Mouse (Mus musculus): ENCODE results near the gene Dnajb4.
"Not testable (repeated sequence)": the region's sequence is repeated elsewhere in the genome, so short reads cannot be mapped to it uniquely, and the experiment has no call there.

The Dnajb4 gene

GRCm38 (mm10) chr3:152208096-152208885, 1.8 kb downstream of the Dnajb4 start:
- DNase-seq (ENCODE audit: low spot score), result no peak

DNA sequence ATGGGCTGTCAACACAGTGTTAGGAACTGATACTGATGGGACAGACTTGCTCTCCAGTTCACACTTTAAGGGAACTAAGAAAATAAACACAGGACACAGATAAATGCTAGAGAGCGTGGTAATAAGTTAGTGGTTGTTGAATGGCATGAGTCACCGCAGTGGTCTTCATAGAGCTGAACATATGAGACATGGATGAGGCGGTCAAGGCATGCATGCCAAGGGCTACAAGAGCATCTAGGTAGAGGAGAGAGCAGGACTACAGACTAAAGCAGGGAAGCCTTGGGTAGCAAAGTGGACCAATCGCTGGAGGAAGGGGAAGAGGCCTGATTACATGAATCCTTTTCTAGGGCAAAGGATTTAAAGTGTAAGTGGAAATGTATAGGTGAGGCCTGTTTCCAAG, 2.9 kb downstream of the Dnajb4 start:
- no peak for DNase-seq (ENCODE audit: low spot score)

- DNase-seq (ENCODE audit: low spot score), result no peak
Measured at GRCm38 (mm10) chr3:152204577-152204976, 5.5 kb downstream of the Dnajb4 start.

- DNase-seq (ENCODE audit: low spot score), result no peak
Measured at GRCm38 (mm10) chr3:152203996-152204395, 6.1 kb downstream of the Dnajb4 start.

DNA sequence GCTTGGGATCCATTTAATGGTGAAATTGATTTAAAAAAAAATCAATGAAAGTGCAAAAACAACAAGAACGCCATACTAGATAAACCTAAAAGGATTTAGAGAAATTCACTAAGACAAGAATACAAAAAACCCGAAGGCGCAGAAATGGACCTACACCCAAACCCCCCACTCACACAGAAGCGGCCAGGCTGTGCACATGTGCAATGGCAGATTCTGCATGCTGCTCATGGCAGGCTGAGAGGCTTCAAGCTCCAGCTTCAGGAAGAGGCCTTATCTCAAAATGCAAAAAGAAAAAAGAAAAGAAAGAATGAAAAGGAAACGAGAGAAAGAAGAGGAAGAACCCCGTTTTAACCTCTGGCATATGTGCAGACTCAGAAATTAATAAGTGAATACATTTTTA, 6.7 kb downstream of the Dnajb4 start:
- DNase-seq (ENCODE audit: low spot score), result no peak

DNA sequence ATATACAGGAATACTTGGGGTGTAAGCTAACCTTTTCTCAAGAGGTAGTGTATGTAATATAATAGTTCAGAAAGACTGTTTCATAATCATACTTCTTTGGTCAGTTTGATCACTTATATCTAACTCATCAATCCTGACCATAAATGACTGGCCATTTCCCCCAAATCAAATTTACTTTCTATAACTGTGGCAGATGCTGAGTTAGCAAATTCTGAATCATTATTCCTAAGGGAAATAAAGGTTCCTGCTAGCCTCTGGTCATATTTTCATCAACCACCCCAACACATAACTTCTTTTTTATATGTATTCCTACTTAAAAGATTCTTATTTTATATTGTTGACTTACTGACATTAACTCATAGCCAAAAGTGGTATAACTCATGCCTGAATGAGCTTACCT, 7.2 kb downstream of the Dnajb4 start:
- DNase-seq (ENCODE audit: low spot score), result no peak

- DNase-seq (ENCODE audit: low spot score), result no peak
Measured at GRCm38 (mm10) chr3:152201651-152202050, 8.5 kb downstream of the Dnajb4 start.

- no peak for DNase-seq (ENCODE audit: low spot score)
Measured at GRCm38 (mm10) chr3:152201181-152201580, 8.9 kb downstream of the Dnajb4 start.

DNA sequence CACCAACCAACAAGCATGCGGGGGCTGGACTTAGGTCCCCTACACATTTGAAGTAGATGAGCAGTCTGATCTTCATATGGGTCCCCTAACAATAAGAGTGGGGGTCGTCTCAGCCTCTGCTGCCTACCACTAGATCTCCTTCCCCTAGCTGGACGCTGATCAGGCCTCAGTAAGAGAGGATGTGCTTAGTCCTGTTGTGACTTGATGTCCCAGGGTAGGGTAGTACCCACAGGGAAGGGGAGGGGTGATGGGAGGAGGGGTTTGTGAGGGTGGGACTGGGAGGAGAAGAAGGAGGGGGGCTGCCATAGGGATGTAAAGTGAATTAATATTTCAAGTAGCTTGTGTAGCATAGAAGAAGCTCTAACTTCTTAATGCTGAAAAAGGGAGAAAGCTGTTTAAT, 11.0 kb downstream of the Dnajb4 start:
- no peak for DNase-seq (ENCODE audit: low spot score)

GRCm38 (mm10) chr3:152197246-152197645, 12.9 kb downstream of the Dnajb4 start:
- not testable (repeated sequence) for DNase-seq (ENCODE audit: low spot score)

GRCm38 (mm10) chr3:152193635-152194097, 16.4 kb downstream of the Dnajb4 start:
- peak; percentile 67 for DNase-seq (ENCODE audit: low spot score)

- no peak for DNase-seq (ENCODE audit: low spot score)
Measured at GRCm38 (mm10) chr3:152193177-152193576, 16.9 kb downstream of the Dnajb4 start.

DNA sequence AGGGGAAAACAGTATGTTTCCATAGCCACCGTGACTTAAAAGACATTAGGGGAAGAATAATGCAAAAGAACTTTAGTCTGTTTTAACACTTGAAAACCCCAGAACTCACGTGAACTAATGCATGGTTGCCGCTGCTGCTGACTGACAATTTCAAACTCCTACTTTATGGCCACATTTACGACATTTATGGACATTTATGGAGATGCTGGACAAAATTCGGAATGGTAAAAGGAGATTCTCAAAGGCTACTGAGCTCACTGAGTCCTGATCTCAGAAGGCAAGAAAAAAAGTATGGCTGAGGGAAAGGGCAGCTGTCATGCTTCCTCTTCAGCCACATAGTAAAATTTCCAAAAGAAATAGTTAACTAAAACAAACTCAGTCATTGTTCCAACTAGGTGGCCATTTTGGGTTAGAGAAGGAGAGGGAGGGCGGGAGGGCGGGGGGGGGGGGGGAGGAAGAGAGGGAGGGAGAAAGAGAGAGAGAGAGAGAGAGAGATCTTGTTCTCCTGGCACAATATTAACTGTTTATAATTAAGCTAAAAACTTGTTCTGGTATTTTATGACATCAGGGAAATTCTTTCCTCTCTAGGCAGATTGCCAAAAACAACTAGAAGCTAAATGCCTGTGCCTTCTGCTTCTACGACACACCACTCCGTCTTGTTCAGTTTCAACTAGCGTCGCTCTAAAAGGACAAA, 17.7 kb downstream of the Dnajb4 start:
- no peak for DNase-seq (ENCODE audit: low spot score)

DNA sequence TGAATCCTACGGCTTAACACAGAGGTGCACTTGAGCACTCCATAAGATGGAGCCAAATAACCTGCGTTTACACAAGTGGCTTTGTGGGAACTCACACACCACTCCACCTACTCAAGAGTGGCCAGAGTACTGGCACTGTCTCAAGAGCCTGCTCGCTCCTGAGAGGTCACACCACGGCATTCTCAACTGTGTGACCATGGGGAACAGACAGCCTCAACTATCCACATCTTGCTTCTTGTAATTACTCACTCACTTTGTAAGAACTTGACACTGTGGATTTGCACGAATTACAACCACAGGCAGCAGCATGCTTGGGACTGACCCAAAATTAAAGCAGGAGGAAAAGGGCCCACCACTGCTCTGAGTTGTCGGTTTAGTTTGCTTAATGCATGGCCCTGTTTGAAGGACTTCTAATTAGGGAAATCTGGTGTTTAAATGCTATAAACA, 18.3 kb downstream of the Dnajb4 start:
- no peak for DNase-seq (ENCODE audit: low spot score)

DNA sequence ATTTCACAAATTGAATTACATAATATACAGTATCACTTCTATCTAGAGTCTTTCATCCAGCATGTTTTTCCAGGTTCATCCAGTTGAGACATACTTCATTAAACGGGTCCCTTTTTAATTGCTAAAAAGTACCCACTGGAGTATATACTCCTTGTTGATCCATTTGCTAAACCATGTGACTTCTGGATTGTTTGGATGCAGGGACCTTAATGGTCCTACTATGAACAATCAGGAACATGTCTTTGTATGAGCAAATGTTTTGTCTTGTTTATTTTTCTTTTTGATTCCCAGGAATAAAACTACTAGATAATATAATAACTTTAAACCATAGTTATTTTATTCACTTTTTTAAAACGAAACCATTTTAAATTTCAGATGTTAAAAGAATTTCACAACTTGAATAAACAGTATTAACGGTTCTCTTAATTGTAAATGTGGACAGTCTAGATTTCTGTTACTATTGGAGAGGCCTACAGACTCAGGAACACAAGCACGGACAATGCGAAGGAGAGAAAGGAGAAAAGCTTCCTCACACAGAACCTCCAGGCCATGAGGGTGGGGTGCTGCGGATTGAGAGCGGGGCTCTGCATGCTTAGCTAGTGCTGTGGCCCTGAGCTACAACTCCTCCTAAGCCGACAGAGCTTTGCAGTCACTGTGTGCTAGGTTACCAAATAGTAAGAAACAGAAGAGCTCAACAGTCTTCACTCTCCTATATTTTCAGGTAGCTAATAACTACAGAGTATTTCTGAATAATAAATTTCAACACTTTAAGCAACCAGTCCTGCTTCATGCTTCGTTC, 19.2 kb downstream of the Dnajb4 start:
- DNase-seq (ENCODE audit: low spot score), result no peak

DNA sequence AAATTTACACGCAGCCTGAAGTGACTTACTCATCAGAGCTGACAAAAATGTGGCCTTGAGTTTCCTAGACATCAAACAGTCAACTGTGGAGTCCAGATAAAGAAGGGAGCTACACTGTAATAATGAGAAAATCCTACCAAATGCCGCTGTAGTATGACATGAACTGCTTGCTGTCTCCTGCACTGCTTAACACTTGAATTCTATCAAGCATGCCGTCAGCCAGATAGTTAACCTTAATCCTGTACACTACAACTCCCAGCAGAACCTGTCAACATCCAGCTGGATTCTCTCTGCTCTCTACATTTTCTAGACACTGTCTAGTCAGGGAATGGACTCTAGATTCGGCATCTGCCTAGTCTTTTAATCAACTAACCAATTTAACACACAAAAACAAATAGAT, 20.8 kb downstream of the Dnajb4 start:
- DNase-seq (ENCODE audit: low spot score), result no peak

DNA sequence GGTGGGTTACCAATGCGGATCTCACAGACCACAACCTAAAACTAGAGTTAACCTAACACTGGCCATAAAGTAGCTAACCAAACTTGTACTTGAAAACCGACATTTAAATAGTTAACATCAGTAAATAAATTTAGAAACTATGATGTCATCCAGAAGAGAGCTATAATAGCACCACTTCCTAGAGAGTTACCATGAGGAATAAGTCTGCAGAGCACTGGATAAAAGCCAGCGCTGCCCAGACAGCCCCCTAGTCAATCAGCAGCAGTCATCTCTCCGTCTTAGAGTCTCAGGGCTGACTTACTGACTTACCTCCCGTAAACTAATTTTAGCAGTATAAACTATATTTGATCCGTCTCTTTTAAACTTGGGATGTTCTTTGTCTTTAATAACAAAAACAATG, 24.0 kb downstream of the Dnajb4 start:
- no peak for DNase-seq (ENCODE audit: low spot score)

- DNase-seq (ENCODE audit: low spot score), result no peak
Measured at GRCm38 (mm10) chr3:152183522-152183921, 26.6 kb downstream of the Dnajb4 start.

DNA sequence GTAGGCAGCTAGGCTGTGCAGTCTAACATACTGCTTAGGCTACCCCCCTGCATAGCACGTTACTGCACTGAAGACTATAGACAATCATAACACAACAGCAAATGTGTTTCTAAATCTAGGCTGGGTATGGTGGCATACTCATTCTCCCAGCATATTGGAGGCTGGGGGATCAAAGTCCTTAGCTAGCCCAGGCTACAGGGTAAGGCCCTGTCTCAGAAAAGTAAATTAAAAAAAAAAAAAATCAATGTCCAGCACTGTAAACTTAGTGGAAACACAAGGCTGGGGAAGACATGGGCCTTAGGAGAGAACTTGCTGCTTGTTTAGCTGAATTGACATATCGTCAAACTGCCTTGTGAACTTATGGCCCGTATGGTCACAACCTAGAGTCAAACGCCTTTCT, 29.5 kb downstream of the Dnajb4 start:
- DNase-seq (ENCODE audit: low spot score), result no peak

DNA sequence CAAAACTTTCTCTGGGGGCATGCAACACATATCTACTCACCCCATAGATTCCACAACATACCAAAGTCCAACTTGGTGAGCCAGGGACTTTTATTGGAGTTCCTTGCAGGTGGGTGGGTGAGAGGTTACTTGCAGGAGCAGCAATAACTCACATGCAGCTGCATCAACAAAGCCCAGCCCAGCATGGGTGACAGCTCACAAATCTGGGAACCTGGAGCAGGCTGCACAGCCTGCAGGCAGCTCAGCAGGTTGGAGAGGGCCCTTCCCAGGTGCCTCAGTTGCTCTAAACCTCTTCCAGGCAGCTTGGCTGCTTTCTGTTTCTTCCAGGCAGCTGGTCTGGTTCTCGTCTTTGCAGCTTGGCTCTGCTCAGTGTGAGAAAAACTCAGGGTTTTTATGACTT, 30.8 kb downstream of the Dnajb4 start:
- no peak for DNase-seq (ENCODE audit: low spot score)

GRCm38 (mm10) chr3:152178816-152179215, 31.3 kb downstream of the Dnajb4 start:
- DNase-seq (ENCODE audit: low spot score), result no peak

GRCm38 (mm10) chr3:152172322-152172935, 37.7 kb downstream of the Dnajb4 start:
- DNase-seq (ENCODE audit: low spot score), result no peak
